Mouse (Mus musculus): ENCODE data around the gene Hoxa7. TPM values are rescaled to one million over a fixed set of nuclear protein-coding genes. Genes with fewer than 3 reads are reported as not detected.

Gene Hoxa7
- total RNA-seq (2014; fragmentation: Nextera tagmentation): 3.4 and 4.1 TPM in 2 replicates
- total RNA-seq (2017): 2.6 and 3.1 TPM in 2 replicates

- ATAC-seq (replicated peaks; ENCODE audit: low FRiP score, low TSS enrichment, poor library complexity, severe bottlenecking): peak; percentile 39
Measured at GRCm38 (mm10) chr6:52221337-52221992, at the start of gene Hoxa7. Gene Hoxa7 (minus strand): TSS chr6:52221854.

GRCm38 (mm10) chr6:52270494-52271480 is 49.1 kb upstream of the Hoxa7 start:
- peak; percentile 86 for ATAC-seq (replicated peaks; ENCODE audit: low FRiP score, low TSS enrichment, poor library complexity, severe bottlenecking)

GRCm38 (mm10) chr6:52268756-52269155 is 47.1 kb upstream of the Hoxa7 start:
- no peak for ATAC-seq (replicated peaks; ENCODE audit: low FRiP score, low TSS enrichment, poor library complexity, severe bottlenecking)

GRCm38 (mm10) chr6:52268341-52268740 is 46.7 kb upstream of the Hoxa7 start:
- ATAC-seq (replicated peaks; ENCODE audit: low FRiP score, low TSS enrichment, poor library complexity, severe bottlenecking): no peak

GRCm38 (mm10) chr6:52267691-52268090 is 46.0 kb upstream of the Hoxa7 start:
- ATAC-seq (replicated peaks; ENCODE audit: low FRiP score, low TSS enrichment, poor library complexity, severe bottlenecking): no peak

GRCm38 (mm10) chr6:52267221-52267620 is 45.6 kb upstream of the Hoxa7 start:
- no peak for ATAC-seq (replicated peaks; ENCODE audit: low FRiP score, low TSS enrichment, poor library complexity, severe bottlenecking)

GRCm38 (mm10) chr6:52266666-52266985 is 45.0 kb upstream of the Hoxa7 start:
- no peak for ATAC-seq (replicated peaks; ENCODE audit: low FRiP score, low TSS enrichment, poor library complexity, severe bottlenecking)

GRCm38 (mm10) chr6:52265913-52266665 is 44.4 kb upstream of the Hoxa7 start:
- ATAC-seq (replicated peaks; ENCODE audit: low FRiP score, low TSS enrichment, poor library complexity, severe bottlenecking): no peak

GRCm38 (mm10) chr6:52265306-52265912 is 43.8 kb upstream of the Hoxa7 start:
- ATAC-seq (replicated peaks; ENCODE audit: low FRiP score, low TSS enrichment, poor library complexity, severe bottlenecking): no peak

GRCm38 (mm10) chr6:52264106-52264790 is 42.6 kb upstream of the Hoxa7 start:
- ATAC-seq (replicated peaks; ENCODE audit: low FRiP score, low TSS enrichment, poor library complexity, severe bottlenecking): no peak

GRCm38 (mm10) chr6:52263321-52263585 is 41.6 kb upstream of the Hoxa7 start:
- no peak for ATAC-seq (replicated peaks; ENCODE audit: low FRiP score, low TSS enrichment, poor library complexity, severe bottlenecking)

- no peak for ATAC-seq (replicated peaks; ENCODE audit: low FRiP score, low TSS enrichment, poor library complexity, severe bottlenecking)
Measured at GRCm38 (mm10) chr6:52262463-52263320, 41.0 kb upstream of the Hoxa7 start.

- ATAC-seq (replicated peaks; ENCODE audit: low FRiP score, low TSS enrichment, poor library complexity, severe bottlenecking): no peak
Measured at GRCm38 (mm10) chr6:52261751-52262462, 40.3 kb upstream of the Hoxa7 start.

GRCm38 (mm10) chr6:52260654-52261575 is 39.3 kb upstream of the Hoxa7 start, which contains the start of gene Hoxa13:
Gene Hoxa13 (minus strand): TSS chr6:52260880.
- no peak for ATAC-seq (replicated peaks; ENCODE audit: low FRiP score, low TSS enrichment, poor library complexity, severe bottlenecking)

- no peak for ATAC-seq (replicated peaks; ENCODE audit: low FRiP score, low TSS enrichment, poor library complexity, severe bottlenecking)
Measured at GRCm38 (mm10) chr6:52259811-52260261, 38.2 kb upstream of the Hoxa7 start.

GRCm38 (mm10) chr6:52259081-52259790 is 37.6 kb upstream of the Hoxa7 start:
- no peak for ATAC-seq (replicated peaks; ENCODE audit: low FRiP score, low TSS enrichment, poor library complexity, severe bottlenecking)
